Mouse (Mus musculus): Measurements from ENCODE around the gene Arhgdia. TPM values are rescaled to one million over a fixed set of nuclear protein-coding genes. Genes with fewer than 3 reads are reported as not detected.
"Not testable (repeated sequence)": the region's sequence is repeated elsewhere in the genome, so short reads cannot be mapped to it uniquely, and the experiment has no call there.

Arhgdia gene
- total RNA-seq, 2 experiments from 2014 or later, result 304 to 344 TPM

DNA sequence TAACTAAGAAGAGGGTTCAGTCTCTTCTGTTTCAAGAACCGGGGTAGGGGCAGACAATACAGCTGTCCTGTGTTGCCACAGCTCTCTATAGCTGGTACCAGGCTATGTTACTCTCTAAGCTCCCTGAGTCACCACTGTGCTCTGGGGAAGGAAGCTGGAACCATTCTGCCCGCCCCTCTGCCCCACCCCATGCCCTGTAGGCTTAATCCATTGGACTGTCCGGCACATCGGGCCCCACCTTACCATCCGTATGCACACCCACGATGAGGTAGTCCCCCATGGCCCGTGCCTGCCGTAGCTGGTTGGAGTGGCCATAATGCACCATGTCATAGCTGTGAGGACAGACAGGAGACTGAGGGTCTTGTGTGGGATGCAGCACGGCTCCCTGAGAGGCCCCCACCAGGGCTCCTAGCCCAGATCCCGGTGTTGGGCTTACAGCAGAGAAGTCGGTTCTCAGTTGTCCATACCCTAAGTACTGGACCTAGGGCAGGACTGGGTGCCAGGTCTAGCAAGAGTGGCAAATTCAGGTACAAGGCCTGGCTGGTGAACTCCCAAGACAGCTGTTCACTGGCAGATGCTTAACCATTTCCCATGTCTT is 34.3 kb upstream of the Arhgdia start:
- intact Hi-C loops (cut with DNase I), result no loop called here
- no peak for DNase-seq (ENCODE audit: low spot score in 2 of 2)

DNA sequence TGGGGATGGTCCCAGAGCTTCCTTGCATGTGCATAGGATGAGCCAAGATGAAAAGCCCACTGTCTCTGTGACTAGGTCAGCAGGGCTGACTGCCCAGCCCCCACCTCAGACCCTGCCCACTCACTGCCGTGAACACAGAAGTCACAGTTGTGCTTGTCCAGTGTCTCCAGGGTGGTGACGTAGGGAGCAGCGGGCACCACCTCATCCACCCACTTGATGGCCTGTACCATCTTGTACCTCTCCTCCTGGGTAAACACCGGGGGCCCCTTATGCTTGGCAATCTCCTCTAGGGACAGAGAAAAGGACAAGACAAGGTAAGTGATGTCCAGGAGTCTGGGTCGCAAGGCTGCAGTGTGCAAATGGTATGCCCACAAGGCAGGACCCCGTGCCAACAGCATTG is 33.7 kb upstream of the Arhgdia start:
- intact Hi-C loops (cut with DNase I), result no loop called here
- DNase-seq (ENCODE audit: low spot score in 2 of 2), result no peak

DNA sequence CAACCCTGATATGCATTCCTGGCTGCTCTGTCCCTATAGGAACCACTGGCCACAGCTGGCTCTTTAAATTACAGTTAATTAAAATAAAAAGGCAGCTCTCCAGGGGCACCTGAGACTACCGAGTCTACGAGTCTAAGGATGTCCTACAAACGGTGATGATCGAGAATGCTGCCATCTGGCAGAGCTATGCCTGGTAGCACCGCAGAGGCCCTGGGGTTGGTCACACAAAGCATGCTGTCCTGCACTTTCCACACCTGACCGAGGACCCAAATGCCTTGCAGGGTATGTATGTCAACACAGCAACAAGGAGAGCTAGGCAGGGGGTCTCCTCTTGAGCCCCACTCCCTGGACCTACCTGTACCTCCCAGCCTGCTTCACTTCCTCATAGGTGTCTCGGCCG is 32.6 kb upstream of the Arhgdia start:
- DNase-seq (ENCODE audit: low spot score in 2 of 2), result no peak
- intact Hi-C loops (cut with DNase I), result no loop called here

DNA sequence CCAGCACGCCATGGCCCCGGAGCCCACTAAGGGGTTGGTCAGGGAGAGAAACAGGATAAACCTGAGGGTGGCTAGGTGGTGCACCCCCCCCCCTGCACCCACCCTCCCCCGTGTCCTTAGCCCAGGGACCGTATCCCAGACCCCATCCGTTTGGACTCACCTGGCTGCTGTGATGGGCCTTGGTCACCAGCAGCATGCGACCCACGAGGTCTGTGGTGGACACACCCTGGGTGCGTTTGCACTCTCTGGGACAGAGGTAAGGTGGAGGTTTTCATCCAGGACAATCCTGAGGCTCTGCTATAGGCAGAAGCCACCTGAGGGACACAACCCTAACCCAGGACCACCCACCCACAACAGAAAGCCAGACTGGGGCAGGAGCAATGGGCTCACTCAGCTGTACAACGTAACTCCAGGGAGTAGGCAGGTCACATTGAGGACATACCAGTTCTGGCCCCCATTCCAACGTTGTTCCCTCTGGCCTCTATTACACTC is 32.1 kb upstream of the Arhgdia start:
- intact Hi-C loops (cut with DNase I), result no loop called here
- no peak for DNase-seq (ENCODE audit: low spot score in 2 of 2)

DNA sequence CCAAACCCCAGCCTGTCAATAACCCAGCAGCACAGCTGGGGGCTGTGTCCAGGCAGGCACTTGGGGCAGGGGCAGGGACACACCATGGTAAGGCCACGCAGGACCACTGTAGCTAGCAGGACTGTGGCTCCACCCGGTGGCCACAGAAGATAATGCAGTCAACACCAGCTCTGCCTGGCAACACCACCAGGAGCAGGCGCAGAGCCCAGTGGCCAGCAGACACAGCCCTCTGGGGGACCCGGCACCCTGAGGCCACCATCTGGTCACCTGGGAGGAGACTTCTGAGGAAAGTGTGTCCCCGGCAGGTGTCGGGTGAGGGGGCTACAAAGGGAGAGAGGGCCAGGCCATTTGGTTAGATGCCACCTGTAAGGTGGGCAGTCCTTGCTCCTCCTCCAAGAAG is 31.3 kb upstream of the Arhgdia start:
- intact Hi-C loops (cut with DNase I), result no loop called here
- DNase-seq (ENCODE audit: low spot score in 2 of 2), result no peak

DNA sequence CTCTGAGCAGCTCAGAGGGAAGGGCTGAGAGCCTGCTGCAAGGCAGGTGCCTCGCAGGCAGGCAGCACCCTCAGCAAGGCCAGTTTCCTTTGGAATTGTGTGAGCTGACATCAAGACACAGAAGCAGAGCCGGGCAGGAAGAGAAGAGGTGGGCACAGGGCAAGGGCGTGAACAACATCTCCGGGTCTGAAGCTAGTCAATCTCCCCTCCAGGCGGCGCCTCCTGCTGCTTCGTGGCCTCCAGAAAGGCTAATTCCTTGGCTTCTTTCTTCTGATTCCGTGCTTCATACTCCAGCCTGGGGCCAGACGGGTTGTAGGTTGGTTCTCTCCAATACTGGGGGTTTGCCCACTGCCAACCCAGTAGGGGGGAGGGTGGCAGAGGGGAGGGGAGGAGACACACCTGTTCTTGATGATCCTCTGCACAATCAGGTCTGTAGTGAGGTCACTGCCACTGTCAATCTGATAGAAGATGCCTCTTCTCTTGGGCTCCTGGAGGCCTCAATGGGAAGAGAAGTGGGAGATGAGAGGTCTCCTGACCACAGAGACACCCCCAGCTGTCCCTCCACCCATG is 29.1 kb upstream of the Arhgdia start:
- no peak for DNase-seq (ENCODE audit: low spot score in 2 of 2)
- intact Hi-C loops (cut with DNase I), result no loop called here

DNA sequence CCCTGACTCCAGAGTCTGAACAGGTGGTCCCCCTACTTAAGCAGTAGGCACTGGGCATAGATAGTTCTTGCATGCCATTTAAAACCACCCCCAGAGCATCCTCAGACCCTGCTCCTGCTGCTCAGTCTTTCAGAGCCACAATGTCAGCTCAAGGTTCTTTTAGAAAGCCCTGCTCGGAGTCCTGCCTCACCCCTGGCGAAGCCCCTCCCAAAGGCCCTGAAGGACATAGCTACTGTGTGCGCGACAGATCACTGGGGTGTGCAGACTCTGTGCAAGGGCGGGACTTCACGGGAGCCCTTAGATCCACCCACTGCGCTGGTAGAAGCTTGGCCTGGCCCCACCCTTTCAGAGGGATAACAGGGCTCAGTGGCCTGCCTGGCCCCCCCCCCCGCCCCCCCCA is 27.8 kb upstream of the Arhgdia start:
- DNase-seq (ENCODE audit: low spot score in 2 of 2), result no peak
- intact Hi-C loops (cut with DNase I), result no loop called here

DNA sequence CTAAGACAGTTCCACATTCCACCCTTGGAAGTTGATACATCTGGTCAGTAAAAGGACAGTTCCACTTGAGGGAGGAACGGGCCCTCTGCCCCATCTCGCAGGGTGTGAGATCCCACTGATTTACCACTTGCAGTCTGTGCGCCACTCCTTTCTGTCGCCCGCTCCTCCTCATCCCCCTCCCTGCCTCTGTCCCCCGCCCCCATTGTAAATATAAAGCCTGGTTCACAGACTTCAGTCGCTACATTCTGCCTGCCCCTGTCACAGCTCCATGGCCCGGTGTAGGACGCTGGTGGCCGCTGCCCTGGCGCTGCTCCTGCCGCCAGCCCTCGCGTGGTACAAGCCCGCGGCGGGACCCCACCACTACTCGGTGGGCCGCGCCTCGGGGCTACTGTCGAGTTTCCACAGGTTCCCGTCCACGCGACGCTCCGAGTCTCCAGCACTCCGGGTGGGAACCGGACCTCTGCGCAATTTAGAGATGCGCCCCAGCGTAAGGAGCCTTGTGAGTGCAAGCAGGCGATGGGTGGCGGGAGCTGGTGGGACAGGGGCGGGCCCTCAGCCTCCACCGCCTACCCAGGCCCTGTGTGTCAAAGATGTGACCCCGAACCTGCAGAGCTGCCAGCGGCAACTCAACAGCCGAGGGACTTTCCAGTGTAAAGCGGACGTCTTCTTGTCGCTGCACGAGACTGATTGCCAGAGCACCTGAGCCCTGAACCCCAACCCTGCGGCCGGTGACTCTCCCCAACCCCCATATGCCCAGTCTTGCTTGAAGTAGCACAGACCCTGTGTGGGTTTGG is 27.0 kb upstream of the Arhgdia start, which contains the start of gene Npb:
Gene Npb (plus strand): TSS at position 237 of the 794 bp plus-strand sequence.
- intact Hi-C loops (cut with DNase I), result no loop called here
- DNase-seq (ENCODE audit: low spot score in 2 of 2), result no peak

DNA sequence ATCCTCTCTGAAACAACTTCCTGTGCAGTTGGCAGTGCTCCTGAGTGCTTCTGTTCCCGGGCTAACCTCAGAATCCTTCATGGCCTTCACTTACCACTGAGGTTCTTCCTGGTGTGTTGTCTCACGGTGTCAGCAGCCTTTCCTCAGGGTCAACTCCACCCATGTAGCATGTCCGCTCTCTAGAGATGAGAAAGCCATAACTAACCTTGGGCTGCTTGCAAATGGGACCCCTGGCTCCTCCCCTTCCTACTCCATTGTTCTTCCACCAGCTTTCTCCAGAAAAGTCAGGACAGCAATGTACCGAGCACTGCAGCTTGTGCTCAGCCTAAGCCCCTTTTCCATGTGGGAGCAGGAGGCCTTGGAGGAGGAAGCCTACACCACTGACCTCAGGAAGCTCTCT is 25.3 kb upstream of the Arhgdia start:
- intact Hi-C loops (cut with DNase I), result no loop called here
- no peak for DNase-seq (ENCODE audit: low spot score in 2 of 2)

DNA sequence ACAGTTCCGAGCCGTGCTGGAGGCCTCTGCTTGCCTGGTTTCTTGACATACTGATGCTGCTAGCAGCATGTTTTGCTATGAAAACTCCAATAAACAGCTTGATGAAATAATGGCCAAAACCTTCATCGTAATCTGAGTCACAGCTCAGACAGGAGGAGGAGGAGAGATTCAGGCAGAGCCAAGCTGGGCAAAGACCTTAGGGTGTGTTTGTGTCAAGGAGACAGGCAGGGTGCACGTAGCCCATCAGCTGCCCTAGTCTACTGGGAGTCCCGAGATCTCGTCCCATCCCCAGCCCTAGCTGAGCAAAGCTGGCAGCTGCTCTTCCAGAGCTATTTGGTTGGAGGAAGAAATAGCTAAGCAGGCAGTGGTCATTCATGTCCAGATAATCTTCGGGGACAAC is 24.2 kb upstream of the Arhgdia start:
- intact Hi-C loops (cut with DNase I), result no loop called here
- no peak for DNase-seq (ENCODE audit: low spot score in 2 of 2)

DNA sequence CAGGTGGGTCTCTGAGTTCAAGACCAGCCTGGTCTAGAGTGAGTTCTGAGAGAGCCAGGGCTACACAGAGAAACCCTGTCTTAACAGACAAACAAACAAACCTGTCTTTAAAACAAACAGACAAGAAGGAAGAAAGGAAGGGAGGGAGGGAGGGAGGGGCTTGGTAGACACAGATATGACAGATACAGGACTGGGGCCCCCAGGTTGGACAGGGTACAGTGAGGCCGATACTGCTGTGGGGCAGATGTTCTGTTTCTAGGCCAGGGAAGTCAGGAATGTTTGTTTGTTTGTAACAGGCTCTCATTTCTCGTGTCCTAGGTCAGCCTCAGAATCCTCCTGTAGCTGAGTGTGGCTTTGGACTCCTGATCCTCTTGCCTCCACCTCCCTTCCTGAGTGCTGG is 22.1 kb upstream of the Arhgdia start:
- DNase-seq (ENCODE audit: low spot score in 2 of 2), result no peak
- intact Hi-C loops (cut with DNase I), result no loop called here

DNA sequence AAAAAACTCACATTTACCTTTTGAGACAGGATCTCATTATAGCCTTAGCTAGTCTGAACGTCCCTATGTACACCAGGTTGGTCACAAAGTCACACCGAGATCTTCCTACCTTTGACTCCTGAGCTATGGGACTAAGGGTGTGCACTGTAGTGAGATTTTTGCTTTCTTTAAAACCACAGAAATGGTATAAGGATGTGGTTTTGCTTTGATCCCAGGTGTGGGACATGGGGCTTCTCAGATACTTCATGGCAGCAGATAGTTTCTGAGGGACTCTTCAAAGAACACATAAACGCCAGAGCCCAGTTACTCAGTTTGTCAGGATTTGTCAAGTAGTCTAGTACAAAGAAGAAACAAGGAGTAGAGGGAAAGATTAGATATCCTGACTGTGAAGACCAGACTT is 19.3 kb upstream of the Arhgdia start:
- intact Hi-C loops (cut with DNase I), result no loop called here
- DNase-seq (ENCODE audit: low spot score in 2 of 2), result no peak

DNA sequence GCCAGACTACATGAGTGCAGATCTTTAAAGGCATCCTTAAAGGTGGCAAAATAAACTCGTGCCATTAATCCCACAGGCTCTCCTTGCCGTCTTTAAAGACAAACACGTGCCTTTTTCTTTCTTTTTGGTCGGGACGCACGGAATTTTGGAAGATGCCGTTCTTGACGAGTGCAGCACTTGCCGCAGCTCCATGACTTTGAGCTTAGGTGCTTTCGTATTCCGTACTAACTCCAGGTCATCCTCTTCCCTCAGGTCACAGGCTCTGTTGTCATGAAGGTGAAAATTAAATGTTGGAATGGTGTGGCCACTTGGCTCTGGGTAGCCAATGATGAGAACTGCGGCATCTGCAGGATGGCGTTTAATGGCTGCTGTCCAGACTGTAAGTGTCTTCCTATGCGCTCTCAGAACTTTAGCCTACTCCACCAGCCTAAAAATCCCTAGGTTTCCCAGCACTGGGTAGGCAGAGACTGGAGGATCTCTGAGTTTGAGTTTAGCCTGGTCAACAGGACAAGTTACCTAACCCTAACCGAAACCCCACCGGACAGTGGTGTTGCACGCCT is 17.6 kb upstream of the Arhgdia start:
- no peak for DNase-seq (ENCODE audit: low spot score in 2 of 2)
- intact Hi-C loops (cut with DNase I), result no loop called here

DNA sequence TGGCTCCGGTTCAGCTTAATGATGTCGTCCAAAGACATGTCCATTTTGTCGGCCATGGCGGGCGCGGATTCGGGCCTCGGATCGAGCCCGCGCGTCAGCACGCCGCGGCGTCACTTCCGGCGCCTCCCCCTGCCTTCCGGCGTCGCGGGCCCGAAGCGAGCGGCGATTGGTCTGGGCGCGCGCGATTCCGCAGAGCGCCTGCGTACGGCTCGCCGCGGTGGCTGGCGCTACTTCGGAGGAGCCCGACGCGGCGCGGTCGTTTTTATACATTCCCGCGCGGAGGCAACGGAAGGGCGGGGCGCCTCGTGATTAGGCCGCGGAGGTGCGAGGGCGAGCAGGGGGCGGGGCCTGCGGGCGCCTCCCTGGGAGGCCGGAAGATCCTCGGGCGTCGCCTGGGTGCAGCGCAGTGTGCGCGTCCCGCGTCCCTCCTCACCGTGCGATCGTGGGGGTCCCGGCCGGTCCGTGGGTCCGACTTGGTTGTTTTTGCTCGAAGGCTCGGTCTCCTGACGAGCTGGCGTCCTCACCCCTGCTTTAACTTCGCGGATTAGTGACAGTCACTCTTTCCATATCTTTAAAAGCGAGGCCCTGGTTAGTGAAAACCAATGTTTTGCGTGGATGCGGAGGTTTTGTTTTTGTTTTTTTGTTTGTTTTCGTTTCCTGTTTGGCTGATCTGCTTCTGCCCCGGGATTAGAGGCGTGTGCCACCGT is 17.0 kb upstream of the Arhgdia start, which contains the start of the genes Alyref and Anapc11:
Gene Alyref (minus strand): TSS at position 83 of the 707 bp plus-strand sequence.
Gene Anapc11 (plus strand): TSS at position 139 of the 707 bp plus-strand sequence.
- peak; percentile 92 to 94 for DNase-seq (ENCODE audit: low spot score in 2 of 2)
- intact Hi-C loops (cut with DNase I), result no loop called here

DNA sequence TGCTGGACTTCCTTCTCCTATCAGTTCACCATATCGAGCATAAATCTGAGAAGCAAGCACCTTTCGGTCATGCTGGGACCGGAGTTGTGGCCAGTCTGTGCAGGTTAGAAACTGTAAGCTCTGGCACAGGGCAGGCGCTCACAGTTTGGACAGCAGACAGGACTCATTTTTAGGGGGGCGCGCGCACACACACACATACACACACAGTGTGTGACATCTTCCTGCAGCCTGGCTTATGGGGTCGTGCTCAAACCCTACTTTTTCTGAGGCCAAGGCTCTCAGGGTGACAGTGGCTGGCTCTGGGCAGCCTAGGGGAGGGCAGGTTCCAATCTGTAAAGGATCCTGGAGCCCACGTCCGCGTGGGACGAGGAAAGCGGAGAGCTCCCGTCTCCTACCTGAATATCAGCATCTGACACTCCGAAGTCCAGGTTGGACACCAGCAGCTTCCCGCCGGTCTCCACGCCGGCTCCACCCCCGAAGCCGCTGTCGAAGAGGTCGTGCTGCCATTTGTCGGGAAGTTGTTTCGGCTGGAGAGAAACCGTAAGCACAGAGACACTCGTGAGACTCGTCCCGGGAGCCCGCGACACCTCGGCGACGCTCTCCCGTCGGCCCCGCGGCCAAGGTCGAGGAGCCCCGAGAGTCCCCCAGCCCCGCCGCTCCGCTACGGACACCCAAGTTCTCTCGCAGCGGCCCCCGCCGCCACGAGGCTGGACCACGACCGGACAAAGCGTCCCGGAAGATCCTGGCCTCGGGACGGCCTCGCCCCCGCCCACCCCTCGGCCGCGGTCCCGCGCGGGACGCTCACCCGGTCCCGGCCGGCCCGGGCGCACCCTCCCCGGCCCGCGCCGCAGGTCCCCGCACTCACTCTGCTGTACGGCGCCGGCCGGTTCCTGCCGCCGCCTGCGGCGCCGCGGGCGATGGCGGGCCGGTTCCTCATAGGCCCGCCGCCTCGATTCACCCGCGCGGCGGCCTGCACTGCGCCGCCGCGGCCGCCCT is 16.1 kb upstream of the Arhgdia start:
- intact Hi-C loops (cut with DNase I), result no loop called here

DNA sequence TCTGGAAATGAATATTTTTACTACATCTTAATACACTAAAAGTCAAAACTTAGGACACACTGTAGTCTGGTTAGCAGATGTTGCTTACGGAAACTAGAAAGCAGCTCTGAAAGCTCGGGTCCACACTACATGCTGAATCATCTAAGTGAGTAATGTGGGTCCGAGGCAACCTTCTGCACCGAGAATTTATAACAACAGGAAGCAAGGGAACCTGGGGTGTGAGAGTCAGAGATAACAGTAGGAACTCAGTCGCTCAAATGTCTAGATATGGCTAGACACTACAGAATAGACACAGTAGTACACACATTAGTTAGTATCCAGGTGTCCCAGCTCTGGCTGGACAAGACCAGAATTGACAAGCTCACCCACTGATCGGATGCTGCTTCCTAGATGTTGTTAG is 7.1 kb upstream of the Arhgdia start:
- intact Hi-C loops (cut with DNase I), result no loop called here
- DNase-seq (ENCODE audit: low spot score in 2 of 2), result no peak

More for the DNA sequence above, 16.1 kb upstream of the Arhgdia start:
- DNase-seq (ENCODE audit: low spot score in 2 of 2), result no peak

DNA sequence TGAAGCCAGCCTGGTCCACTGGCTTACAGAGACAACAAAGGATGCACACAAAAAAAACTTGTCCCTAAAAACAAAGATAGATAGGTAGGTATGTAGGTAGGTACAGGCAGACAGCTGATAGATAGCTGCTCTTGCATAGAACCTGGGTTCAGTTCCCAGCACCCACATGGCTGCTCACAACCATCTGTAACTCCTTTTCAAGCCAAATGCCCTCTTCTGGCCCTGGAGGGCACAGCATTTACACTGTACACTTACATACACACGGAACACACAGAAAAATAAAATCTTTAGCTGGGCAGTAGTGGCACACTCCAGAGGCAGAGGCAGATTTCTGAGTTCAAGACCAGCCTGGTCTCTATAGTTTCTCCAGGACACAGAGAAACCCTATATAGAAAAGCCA is 2.5 kb upstream of the Arhgdia start:
- no peak for DNase-seq (ENCODE audit: low spot score in 2 of 2)
- intact Hi-C loops (cut with DNase I), result no loop called here

DNA sequence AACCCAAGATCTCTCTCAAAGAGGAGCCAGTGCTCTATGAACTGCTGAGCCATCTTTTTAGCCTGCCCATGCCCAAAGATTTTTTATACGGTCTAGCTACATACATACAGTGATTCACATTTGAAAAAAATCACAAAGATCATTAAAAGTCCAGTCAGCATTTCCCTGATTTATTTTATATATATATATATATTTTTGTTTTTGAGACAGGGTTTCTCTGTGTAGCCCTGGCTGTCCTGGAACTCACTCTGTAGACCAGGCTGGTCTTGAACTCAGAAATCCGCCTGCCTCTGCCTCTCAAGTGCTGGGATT is 1.5 kb upstream of the Arhgdia start:
- DNase-seq (ENCODE audit: low spot score in 2 of 2); intact Hi-C loops (cut with DNase I): not testable (repeated sequence)
